Mouse (Mus musculus) C3H10T1/2 (cell line): ENCODE measurements around the gene Atp6v0e. TPM values are rescaled to one million over a fixed set of nuclear protein-coding genes. Genes with fewer than 3 reads are reported as not detected.

Source experiments
- polyA plus RNA-seq, 2 experiments: library from polyadenylated mRNA; unstranded; fragments of >200 nt; fragmentation: generic; extraction: Trizol; gene quantifications; one replicate each; pipeline ENCODE4 v1.2.1; 2012; ENCODE audit warnings: missing spikeins in 2 of 2

The Atp6v0e gene
- 100 to 1,000 TPM; 253 to 341 TPM for polyA plus RNA-seq

GRCm38 (mm10) chr17:26662978-26663683 is at the start of gene Atp6v0e:
Gene Atp6v0e, plus strand, starts transcription at chr17:26663231.

DNA sequence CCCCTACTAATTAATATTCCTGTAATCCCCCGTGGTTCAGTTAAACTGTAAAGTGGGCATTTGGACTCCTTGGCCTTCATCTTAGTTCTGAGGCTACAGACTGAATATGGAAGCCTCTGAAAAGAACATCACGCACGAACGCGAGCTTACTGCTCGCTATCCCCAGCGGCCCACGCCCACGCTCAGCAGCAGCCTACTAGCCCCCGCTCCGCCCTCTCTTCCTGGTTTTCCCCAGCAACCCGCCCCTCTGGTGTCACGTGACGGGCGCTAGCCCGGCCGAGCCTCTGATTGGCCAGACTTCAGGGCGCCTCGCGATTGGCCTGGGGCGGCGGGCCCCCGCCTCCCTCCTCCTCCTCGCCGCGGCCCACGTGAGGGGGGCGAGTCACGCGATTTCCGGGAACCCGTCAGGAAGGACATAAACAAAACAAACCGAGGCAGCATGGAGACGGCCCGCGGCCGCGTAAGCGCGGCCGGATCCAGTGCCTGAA is 52.3 kb downstream of the Atp6v0e start, which contains the start of gene Crebrf:
Gene Crebrf, plus strand, starts transcription at position 380 of the 488 bp plus-strand sequence.

Other genes with a start within 250 kb of the Atp6v0e start
- gene Neurl1b, start 248.4 kb upstream of the Atp6v0e start, polyA plus RNA-seq: 1 to 10 TPM in 1 of 2 experiments, under 1 TPM in 1; 0.76 to 4.9 TPM
- gene Ergic1, start 101.7 kb upstream of the Atp6v0e start, polyA plus RNA-seq: 100 to 1,000 TPM; 102 to 129 TPM
- 10 to 100 TPM in 1 of 2 experiments, 1 to 10 TPM in 1; 5.7 to 16.7 TPM for gene Dusp1, start 101.1 kb upstream of the Atp6v0e start, polyA plus RNA-seq
- gene Crebrf, start 52.4 kb downstream of the Atp6v0e start, polyA plus RNA-seq: 1 to 10 TPM in 1 of 2 experiments, under 1 TPM in 1; 0.06 to 2.4 TPM
- gene Bnip1, start 117.8 kb downstream of the Atp6v0e start, polyA plus RNA-seq: 10 to 100 TPM; 36.3 to 48.4 TPM
- gene Nkx2-5, start 181.8 kb downstream of the Atp6v0e start, polyA plus RNA-seq: under 1 TPM in 1 of 2 experiments, not detected in 1; 0.04 TPM